Mouse (Mus musculus) embryonic facial prominence, embryonic 13.5 days (tissue): Measurements from ENCODE around the gene Map3k5. TPM values are rescaled to one million over a fixed set of nuclear protein-coding genes. Genes with fewer than 3 reads are reported as not detected.
"Not testable (repeated sequence)": the region's sequence is repeated elsewhere in the genome, so short reads cannot be mapped to it uniquely, and the experiment has no call there.

Source experiments
- ATAC-seq: fragments of 200-750 bp; cut with Nextera tagmentation; 2 replicates; pipeline ENCODE4 v1.8.0; 2017; ENCODE audit warnings: low read depth; ENCODE audit not compliant: insufficient number of reproducible peaks, insufficient read depth, low FRiP score, low TSS enrichment
- H3K27ac ChIP-seq: fragments of 300-500 bp; sonication (generic); 2 replicates; pipeline ENCODE4 v1.5.1; 2015; ENCODE audit warnings: moderate library complexity, mild to moderate bottlenecking, inconsistent platforms
- H3K27me3 ChIP-seq: fragments of 300-500 bp; sonication (generic); 2 replicates; pipeline ENCODE4 v1.6.1; 2015; ENCODE audit warnings: mild to moderate bottlenecking, inconsistent platforms
- H3K36me3 ChIP-seq: fragments of 300-500 bp; sonication (generic); 2 replicates; pipeline ENCODE4 v1.6.1; 2015; ENCODE audit warnings: mild to moderate bottlenecking, inconsistent platforms
- H3K4me1 ChIP-seq: fragments of 300-500 bp; sonication (generic); 2 replicates; pipeline ENCODE4 v1.6.1; 2015; ENCODE audit warnings: inconsistent platforms
- H3K4me2 ChIP-seq: fragments of 300-500 bp; sonication (generic); 2 replicates; pipeline ENCODE4 v1.6.1; 2015; ENCODE audit warnings: moderate library complexity, mild to moderate bottlenecking, inconsistent platforms
- H3K4me3 ChIP-seq: fragments of 300-500 bp; sonication (generic); 2 replicates; pipeline ENCODE4 v1.5.1; 2015; ENCODE audit warnings: mild to moderate bottlenecking, inconsistent platforms
- H3K9ac ChIP-seq: fragments of 300-500 bp; sonication (generic); 2 replicates; pipeline ENCODE4 v1.6.1; 2015; ENCODE audit warnings: mild to moderate bottlenecking, inconsistent platforms
- H3K9me3 ChIP-seq: fragments of 300-500 bp; sonication (generic); 2 replicates; pipeline ENCODE4 v1.6.1; 2016; ENCODE audit warnings: inconsistent platforms
- WGBS: fragments of 180-500 bp; shearing (Covaris S2); methylation state at CpG from one replicate; pipeline ENCODE4 v1.1.7; 2015; ENCODE audit warnings: mixed read lengths; 5-methylcytosine and 5-hydroxymethylcytosine counted together
- polyA plus RNA-seq: library from polyadenylated mRNA; unstranded; fragments of >200 nt; fragmentation: Nextera tagmentation; extraction: Ambion mirVana; gene quantifications from 2 replicates; pipeline ENCODE4 v1.2.1, GENCODE M21; 2015

The Map3k5 gene
- polyA plus RNA-seq, 1 experiment from 2014 or later: 2.0 TPM

- H3K36me3 ChIP-seq: no peaks in the 10 kb centered on the region
- H3K27ac ChIP-seq: no peak overlapping the region
- no peak overlapping the region for H3K9ac ChIP-seq
- H3K4me2 ChIP-seq: no peak overlapping the region
- peaks cover 5% of the 10 kb centered on the region; the same call in 1 of the 2 replicates for H3K27me3 ChIP-seq
- ATAC-seq: no peak
- H3K9me3 ChIP-seq: no peaks in the 10 kb centered on the region
- H3K4me1 ChIP-seq: no peaks in the 10 kb centered on the region
- no peak overlapping the region for H3K4me3 ChIP-seq
- WGBS: 83% methylated on average over 2 of the region's 2 CpGs
Measured at GRCm38 (mm10) chr10:19910516-19910915, 23.8 kb upstream of the Map3k5 start.

- no peak overlapping the region for H3K27ac ChIP-seq
- no peaks in the 10 kb centered on the region for H3K9me3 ChIP-seq
- no peak for ATAC-seq
- H3K36me3 ChIP-seq: no peaks in the 10 kb centered on the region
- WGBS: 18% methylated on average over 1 of the region's 1 CpGs
- peaks cover 5% of the 10 kb centered on the region; the same call in 1 of the 2 replicates for H3K27me3 ChIP-seq
- H3K4me3 ChIP-seq: no peak overlapping the region
- no peaks in the 10 kb centered on the region for H3K4me1 ChIP-seq
- no peak overlapping the region for H3K4me2 ChIP-seq
- H3K9ac ChIP-seq: no peak overlapping the region
Measured at GRCm38 (mm10) chr10:19911583-19911982, 22.7 kb upstream of the Map3k5 start.

- no peaks in the 10 kb centered on the region for H3K9me3 ChIP-seq
- no peak overlapping the region for H3K27ac ChIP-seq
- H3K4me2 ChIP-seq: no peak overlapping the region
- H3K4me1 ChIP-seq: no peaks in the 10 kb centered on the region
- 89% methylated on average over 4 of the region's 4 CpGs for WGBS
- H3K9ac ChIP-seq: no peak overlapping the region
- H3K36me3 ChIP-seq: no peaks in the 10 kb centered on the region
- peaks cover 5% of the 10 kb centered on the region; the same call in 1 of the 2 replicates for H3K27me3 ChIP-seq
- no peak for ATAC-seq
- no peak overlapping the region for H3K4me3 ChIP-seq
Measured at GRCm38 (mm10) chr10:19913806-19914205, 20.5 kb upstream of the Map3k5 start.

- H3K4me2 ChIP-seq: no peak overlapping the region
- no peak overlapping the region for H3K9ac ChIP-seq
- H3K9me3 ChIP-seq: no peaks in the 10 kb centered on the region
- no peaks in the 10 kb centered on the region for H3K4me1 ChIP-seq
- H3K4me3 ChIP-seq: no peak overlapping the region
- H3K27ac ChIP-seq: no peak overlapping the region
- no peaks in the 10 kb centered on the region; the same call in 1 of the 2 replicates for H3K27me3 ChIP-seq
- WGBS: 45% methylated on average over 1 of the region's 1 CpGs
- no peaks in the 10 kb centered on the region for H3K36me3 ChIP-seq
- ATAC-seq: peak; percentile 67; the same call in 1 of the 2 replicates
Measured at GRCm38 (mm10) chr10:19915301-19915700, 19.0 kb upstream of the Map3k5 start.

- Histone ChIP-seq H3K4me1 (no peaks in the 10 kb centered on the region), H3K36me3 (no peaks in the 10 kb centered on the region), H3K27ac (no peak overlapping the region), H3K9ac (no peak overlapping the region), H3K4me2 (no peak overlapping the region), H3K9me3 (no peaks in the 10 kb centered on the region), H3K27me3 (0 out of 2 replicates have a peak, but pooled peaks cover 3% of the 10 kb centered on the region), H3K4me3 (no peak overlapping the region)
- WGBS: 59% methylated on average over 4 of the region's 4 CpGs
- no peak for ATAC-seq
Measured at GRCm38 (mm10) chr10:19922410-19922809, 11.9 kb upstream of the Map3k5 start.

- no peak overlapping the region for H3K9ac ChIP-seq
- no peaks in the 10 kb centered on the region for H3K36me3 ChIP-seq
- H3K9me3 ChIP-seq: no peaks in the 10 kb centered on the region
- H3K4me3 ChIP-seq: no peak overlapping the region
- ATAC-seq: no peak
- H3K27ac ChIP-seq: no peak overlapping the region
- H3K27me3 ChIP-seq: 0 out of 2 replicates have a peak, but pooled peaks cover 3% of the 10 kb centered on the region
- H3K4me1 ChIP-seq: no peaks in the 10 kb centered on the region
- no peak overlapping the region for H3K4me2 ChIP-seq
- WGBS: 70% methylated on average over 2 of the region's 2 CpGs
Measured at GRCm38 (mm10) chr10:19924256-19924655, 10.0 kb upstream of the Map3k5 start.

- H3K9ac ChIP-seq, H3K4me2 ChIP-seq, H3K4me3 ChIP-seq, H3K27ac ChIP-seq, H3K36me3 ChIP-seq, H3K27me3 ChIP-seq, ATAC-seq, H3K9me3 ChIP-seq, H3K4me1 ChIP-seq: not testable (repeated sequence)
- 87% methylated on average over 4 of the region's 4 CpGs for WGBS
Measured at GRCm38 (mm10) chr10:19926391-19926897, 7.8 kb upstream of the Map3k5 start.

- Histone ChIP-seq H3K27ac (no peak overlapping the region), H3K9me3 (no peaks in the 10 kb centered on the region), H3K9ac (no peak overlapping the region), H3K36me3 (no peaks in the 10 kb centered on the region), H3K4me1 (no peaks in the 10 kb centered on the region), H3K4me2 (no peak overlapping the region), H3K27me3 (peaks cover 5% of the 10 kb centered on the region), H3K4me3 (no peak overlapping the region)
- no peak for ATAC-seq
- 60% methylated on average over 1 of the region's 1 CpGs for WGBS
Measured at GRCm38 (mm10) chr10:19928205-19928604, 6.1 kb upstream of the Map3k5 start.

GRCm38 (mm10) chr10:19932986-19933385 is 1.3 kb upstream of the Map3k5 start:
- no peak overlapping the region for H3K9ac ChIP-seq
- no peaks in the 10 kb centered on the region for H3K9me3 ChIP-seq
- no peaks in the 10 kb centered on the region for H3K36me3 ChIP-seq
- WGBS: 23% methylated on average over 3 of the region's 3 CpGs
- peaks cover 5% of the 10 kb centered on the region for H3K27me3 ChIP-seq
- H3K4me2 ChIP-seq: peak overlapping the region; percentile 96
- H3K4me1 ChIP-seq: peaks cover 15% of the 10 kb centered on the region
- ATAC-seq: no peak
- peak overlapping the region; percentile 74 for H3K4me3 ChIP-seq
- H3K27ac ChIP-seq: no peak overlapping the region

GRCm38 (mm10) chr10:19933511-19934383 is 525 bp upstream of the Map3k5 start:
- ATAC-seq: peak; percentile 84
- under 1% methylated on average over 76 of the region's 97 CpGs for WGBS
- Histone ChIP-seq H3K9me3 (no peaks in the 10 kb centered on the region), H3K27ac (peak overlapping the region; percentile 77), H3K27me3 (peaks cover 5% of the 10 kb centered on the region), H3K4me3 (peak overlapping the region; percentile 74), H3K4me1 (peaks cover 15% of the 10 kb centered on the region), H3K4me2 (peak overlapping the region; percentile 96), H3K36me3 (no peaks in the 10 kb centered on the region), H3K9ac (peak overlapping the region; percentile 78)

GRCm38 (mm10) chr10:19935295-19935623 is 987 bp downstream of the Map3k5 start:
- no peak for ATAC-seq
- H3K4me1 ChIP-seq: peaks cover 23% of the 10 kb centered on the region
- H3K4me2 ChIP-seq: peak overlapping the region; percentile 96
- no peaks in the 10 kb centered on the region for H3K9me3 ChIP-seq
- peak overlapping the region; percentile 74 for H3K4me3 ChIP-seq
- peak overlapping the region; percentile 78 for H3K9ac ChIP-seq
- no peaks in the 10 kb centered on the region for H3K36me3 ChIP-seq
- 2% methylated on average over 10 of the region's 10 CpGs for WGBS
- H3K27ac ChIP-seq: no peak overlapping the region
- H3K27me3 ChIP-seq: peaks cover 5% of the 10 kb centered on the region

GRCm38 (mm10) chr10:19935821-19936367 is 1.6 kb downstream of the Map3k5 start:
- Histone ChIP-seq H3K36me3 (no peaks in the 10 kb centered on the region), H3K4me1 (peaks cover 23% of the 10 kb centered on the region), H3K9me3 (no peaks in the 10 kb centered on the region), H3K27ac (no peak overlapping the region), H3K4me3 (no peak overlapping the region), H3K9ac (no peak overlapping the region), H3K27me3 (peaks cover 5% of the 10 kb centered on the region), H3K4me2 (peak overlapping the region; percentile 96)
- 27% methylated on average over 4 of the region's 4 CpGs for WGBS
- ATAC-seq: no peak
